9 mouse cellular contexts compared by ENCODE assay signal in genomic region chr2:102049866-102050550, GRCm38 (mm10).
DNase-seq lines count a peak whose midpoint lies in the region; ATAC-seq lines count a peak whose summit lies in the region.
"Had no signal": no experiment of that assay in that cellular context is flagged by ENCODE, and none has a peak within 500 bp of the region (broad histone marks: within the 10 kb centered on the region; RNA-seq: fewer than 3 reads in every experiment).

No protein-coding gene starts in this region.

- 36% methylated on average over 10 of the region's 10 CpGs for WGBS in forebrain, embryonic 15.5 days
- WGBS in midbrain, embryonic 16.5 days, result 31% methylated on average over 10 of the region's 10 CpGs

- 0 out of 2 replicates have a peak, but pooled peaks have one; percentile 10 for ATAC-seq in cerebellum, adult (ENCODE audit: insufficient number of reproducible peaks, low FRiP score, low TSS enrichment)
- peak; percentile 71 for ATAC-seq in CD4-positive, CD25-positive, alpha-beta regulatory T cell, adult 4 months
- ATAC-seq in forebrain, embryonic 15.5 days (replicated peaks), result 0 out of 2 replicates have a peak, but pooled peaks have one; percentile 14
- peak; percentile 61 for ATAC-seq in midbrain, embryonic 16.5 days

- H3K9me3 ChIP-seq in forebrain, embryonic 15.5 days, result no peaks in the 10 kb centered on the region
- H3K9me3 ChIP-seq in midbrain, embryonic 16.5 days (replicated peaks; ENCODE audit: control insufficient read depth, low read length, poor library complexity, severe bottlenecking), result no peaks in the 10 kb centered on the region

- no peaks in the 10 kb centered on the region for H3K27me3 ChIP-seq in forebrain, embryonic 15.5 days
- H3K27me3 ChIP-seq in midbrain, embryonic 16.5 days (ENCODE audit: control insufficient read depth, insufficient read depth, low read depth, low read length), result no peaks in the 10 kb centered on the region

- intact Hi-C loops in heart, postnatal 14 days (cut with DNase I), result no loop called here

- H3K4me3 ChIP-seq in forebrain, embryonic 15.5 days, result no peak overlapping the region
- H3K4me3 ChIP-seq in midbrain, embryonic 16.5 days (ENCODE audit: low read depth, low read length), result no peak overlapping the region

- 0 out of 2 replicates have a peak, but pooled peaks cover 2% of the 10 kb centered on the region for H3K36me3 ChIP-seq in forebrain, embryonic 15.5 days
- H3K36me3 ChIP-seq in midbrain, embryonic 16.5 days (ENCODE audit: control insufficient read depth, insufficient read depth, low read length), result no peaks in the 10 kb centered on the region

- H3K9ac ChIP-seq in forebrain, embryonic 15.5 days (replicated peaks), result no peak overlapping the region
- no peak overlapping the region for H3K9ac ChIP-seq in midbrain, embryonic 16.5 days (ENCODE audit: low read depth, low read length)

- H3K27ac ChIP-seq in forebrain, embryonic 15.5 days (replicated peaks), result peak overlapping the region; percentile 55; the same call in 1 of the 2 replicates
- H3K27ac ChIP-seq in midbrain, embryonic 16.5 days (ENCODE audit: low read length), result peak overlapping the region; percentile 55

- no peak for DNase-seq in cerebellum, adult 8-10 months
- no peak for DNase-seq in gastrocnemius, adult 8-10 months (ENCODE audit: low spot score in 2 of 2)
- DNase-seq in heart, postnatal 14 days, result no peak
- DNase-seq in kidney, adult 9 months, result no peak
- DNase-seq: heart, postnatal 10 days had no signal

- peaks cover 46% of the 10 kb centered on the region for H3K4me1 ChIP-seq in forebrain, embryonic 15.5 days
- peaks cover 15% of the 10 kb centered on the region for H3K4me1 ChIP-seq in midbrain, embryonic 16.5 days (ENCODE audit: control insufficient read depth, insufficient read depth, low read length)

- H3K4me2 ChIP-seq in forebrain, embryonic 15.5 days (replicated peaks), result no peak overlapping the region
- 0 out of 2 replicates have a peak overlapping the region, but pooled peaks have one; percentile 3 for H3K4me2 ChIP-seq in midbrain, embryonic 16.5 days (ENCODE audit: low read length)

Comparison
In these comparisons a context has a peak if more than half of its experiments do, and no peak if none do; other contexts are left out.
1. ATAC-seq: peak in every context shown above with its lines; median percentile 71 in CD4-positive, CD25-positive, alpha-beta regulatory T cell, adult 4 months; 61 in midbrain, embryonic 16.5 days; 14 in forebrain, embryonic 15.5 days; 10 in cerebellum, adult.